Mouse (Mus musculus): ENCODE measurements around the gene Nkiras2. TPM values are rescaled to one million over a fixed set of nuclear protein-coding genes. Genes with fewer than 3 reads are reported as not detected.

Gene Nkiras2
- polyA plus RNA-seq, 1 experiment from 2014 or later, result 63.5 TPM

Other genes starting within 250 kb of the Nkiras2 start
- gene Jup, start 221.5 kb upstream of the Nkiras2 start, polyA plus RNA-seq (2015; fragmentation: Nextera tagmentation; extraction: Ambion mirVana), result 107 and 121 TPM in 2 replicates
- gene P3h4, start 204.4 kb upstream of the Nkiras2 start, polyA plus RNA-seq (2015; fragmentation: Nextera tagmentation; extraction: Ambion mirVana), result 59.0 and 67.2 TPM in 2 replicates
- 130 and 139 TPM in 2 replicates for gene Fkbp10, start 203.5 kb upstream of the Nkiras2 start, polyA plus RNA-seq (2015; fragmentation: Nextera tagmentation; extraction: Ambion mirVana)
- 119 and 121 TPM in 2 replicates for gene Nt5c3b, start 177.4 kb upstream of the Nkiras2 start, polyA plus RNA-seq (2015; fragmentation: Nextera tagmentation; extraction: Ambion mirVana)
- 0.44 and 0.54 TPM in 2 replicates for gene Klhl10, start 177.3 kb upstream of the Nkiras2 start, polyA plus RNA-seq (2015; fragmentation: Nextera tagmentation; extraction: Ambion mirVana)
- 8.4 and 10.0 TPM in 2 replicates for gene Klhl11, start 146.5 kb upstream of the Nkiras2 start, polyA plus RNA-seq (2015; fragmentation: Nextera tagmentation; extraction: Ambion mirVana)
- 151 and 175 TPM in 2 replicates for gene Acly, start 91.2 kb upstream of the Nkiras2 start, polyA plus RNA-seq (2015; fragmentation: Nextera tagmentation; extraction: Ambion mirVana)
- 0.99 and 1.1 TPM in 2 replicates for gene Ttc25, start 73.6 kb upstream of the Nkiras2 start, polyA plus RNA-seq (2015; fragmentation: Nextera tagmentation; extraction: Ambion mirVana)
- gene Cnp, start 44.3 kb upstream of the Nkiras2 start, polyA plus RNA-seq (2015; fragmentation: Nextera tagmentation; extraction: Ambion mirVana), result 25.3 and 29.6 TPM in 2 replicates
- gene Dnajc7, start 924 bp downstream of the Nkiras2 start, polyA plus RNA-seq (2015; fragmentation: Nextera tagmentation; extraction: Ambion mirVana), result 238 and 241 TPM in 2 replicates
- 0.27 and 0.40 TPM in 2 replicates for gene Zfp385c, start 73.2 kb downstream of the Nkiras2 start, polyA plus RNA-seq (2015; fragmentation: Nextera tagmentation; extraction: Ambion mirVana)
- 2.8 and 3.6 TPM in 2 replicates for gene Dhx58, start 85.0 kb downstream of the Nkiras2 start, polyA plus RNA-seq (2015; fragmentation: Nextera tagmentation; extraction: Ambion mirVana)
- 60.9 and 68.1 TPM in 2 replicates for gene Kat2a, start 93.2 kb downstream of the Nkiras2 start, polyA plus RNA-seq (2015; fragmentation: Nextera tagmentation; extraction: Ambion mirVana)
- 0.27 TPM in 1 of 2 replicates, not detected in the other for gene Hspb9, start 94.6 kb downstream of the Nkiras2 start, polyA plus RNA-seq (2015; fragmentation: Nextera tagmentation; extraction: Ambion mirVana)
- 29.5 and 32.3 TPM in 2 replicates for gene Rab5c, start 119.0 kb downstream of the Nkiras2 start, polyA plus RNA-seq (2015; fragmentation: Nextera tagmentation; extraction: Ambion mirVana)
- gene Kcnh4, start 140.7 kb downstream of the Nkiras2 start, polyA plus RNA-seq (2015; fragmentation: Nextera tagmentation; extraction: Ambion mirVana), result 0.10 TPM in 1 of 2 replicates, not detected in the other
- not detected in 2 replicates for gene Hcrt, start 143.7 kb downstream of the Nkiras2 start, polyA plus RNA-seq (2015; fragmentation: Nextera tagmentation; extraction: Ambion mirVana)
- gene Ghdc, start 151.7 kb downstream of the Nkiras2 start, polyA plus RNA-seq (2015; fragmentation: Nextera tagmentation; extraction: Ambion mirVana), result 6.7 and 7.9 TPM in 2 replicates
- gene Stat5b, start 231.5 kb downstream of the Nkiras2 start, polyA plus RNA-seq (2015; fragmentation: Nextera tagmentation; extraction: Ambion mirVana), result 19.6 and 19.9 TPM in 2 replicates
- gene Stat5a, start 240.1 kb downstream of the Nkiras2 start, polyA plus RNA-seq (2015; fragmentation: Nextera tagmentation; extraction: Ambion mirVana), result 3.1 and 3.7 TPM in 2 replicates

Data from kidney, embryonic 15.5 days (tissue).